Mouse (Mus musculus) gastrocnemius, adult 8-10 months (tissue): ENCODE measurements around the gene Nr1h3. TPM values are rescaled to one million over a fixed set of nuclear protein-coding genes. Genes with fewer than 3 reads are reported as not detected.

Experiments used
- DNase-seq, 2 experiments: peaks; one replicate each; pipeline ENCODE4 v3.0.0; 2022; ENCODE audit warnings: low spot score in 2 of 2
- total RNA-seq, 4 experiments: library from RNA; stranded (reverse); gene quantifications; 2 replicates each; pipeline ENCODE4 v1.2.4; 2022

The Nr1h3 gene
- total RNA-seq, 4 experiments from 2014 or later = 20.7 to 31.4 (median 24.5) TPM

GRCm38 (mm10) chr2:91142920-91143319, 59.7 kb downstream of the Nr1h3 start:
- DNase-seq = no peak

- no peak for DNase-seq
These were observed 62.9 kb downstream of the Nr1h3 start for GRCm38 (mm10) chr2:91139764-91140163.

GRCm38 (mm10) chr2:91139311-91139710, 63.3 kb downstream of the Nr1h3 start:
- no peak for DNase-seq

- DNase-seq = no peak
These were observed 65.2 kb downstream of the Nr1h3 start for GRCm38 (mm10) chr2:91137481-91137880.

GRCm38 (mm10) chr2:91136513-91137412, 65.9 kb downstream of the Nr1h3 start:
- DNase-seq = no peak

Other genes with a start within 250 kb of the Nr1h3 start
- gene Rapsn, start 167.2 kb downstream of the Nr1h3 start, total RNA-seq = 10 to 100 TPM; 28.6 to 33.9 (median 30.9) TPM
- gene Psmc3, start 148.8 kb downstream of the Nr1h3 start, total RNA-seq = 100 to 1,000 TPM; 199 to 280 (median 234) TPM
- 10 to 100 TPM; 19.9 to 21.4 (median 20.9) TPM for gene Slc39a13, start 132.4 kb downstream of the Nr1h3 start, total RNA-seq
- gene Spi1, start 120.4 kb downstream of the Nr1h3 start, total RNA-seq = under 1 TPM in 3 of 4 experiments, not detected in 1; 0.40 to 0.56 (median 0.44) TPM
- gene Mybpc3, start 84.7 kb downstream of the Nr1h3 start, total RNA-seq = under 1 TPM; 0.29 to 0.36 (median 0.31) TPM
- gene Madd, start 19.0 kb downstream of the Nr1h3 start, total RNA-seq = 1 to 10 TPM; 1.5 to 3.4 (median 2.2) TPM
- 10 to 100 TPM; 10.2 to 11.1 (median 10.5) TPM for gene Acp2, start 51 bp upstream of the Nr1h3 start, total RNA-seq
- 1 to 10 TPM; 1.2 to 3.5 (median 2.0) TPM for gene Ddb2, start 34.1 kb upstream of the Nr1h3 start, total RNA-seq
- 100 to 1,000 TPM; 324 to 413 (median 369) TPM for gene Pacsin3, start 53.1 kb upstream of the Nr1h3 start, total RNA-seq
- 100 to 1,000 TPM; 170 to 194 (median 181) TPM for gene Arfgap2, start 62.1 kb upstream of the Nr1h3 start, total RNA-seq
- 10 to 100 TPM; 15.2 to 21.6 (median 18.8) TPM for gene 1110051M20Rik, start 241.9 kb upstream of the Nr1h3 start, total RNA-seq